ENCODE assay signal across 8 mouse cellular contexts in genomic region chr6:108064918-108065526, GRCm38 (mm10). TPM values are rescaled to one million over a fixed set of nuclear protein-coding genes. Genes with fewer than 3 reads are reported as not detected.
DNase-seq lines count a peak whose midpoint lies in the region; ATAC-seq lines count a peak whose summit lies in the region.

Gene Setmar (plus strand): TSS chr6:108065045.

- H3K4me3 ChIP-seq in intestine, embryonic 14.5 days (ENCODE audit: low read depth, low read length) = peak within 1 kb of the TSS; percentile 62

- H3K27ac ChIP-seq in intestine, embryonic 14.5 days (ENCODE audit: low read depth) = peak within 1 kb of the TSS; percentile 88

- H3K27me3 ChIP-seq in intestine, embryonic 14.5 days (replicated peaks; ENCODE audit: control insufficient read depth, insufficient read depth, low read length) = no peaks in the 10 kb centered on the region

- H3K9ac ChIP-seq in intestine, embryonic 14.5 days (ENCODE audit: low read length) = peak within 1 kb of the TSS; percentile 64

- H3K4me2 ChIP-seq in intestine, embryonic 14.5 days (ENCODE audit: low read length) = peak within 1 kb of the TSS; percentile 59

- no peaks in the 10 kb centered on the region for H3K9me3 ChIP-seq in intestine, embryonic 14.5 days (ENCODE audit: control insufficient read depth, low read length)

- WGBS in intestine, embryonic 14.5 days = 0% methylated on average over 23 of the region's 24 CpGs

- no peaks in the 10 kb centered on the region for H3K36me3 ChIP-seq in intestine, embryonic 14.5 days (ENCODE audit: control insufficient read depth, insufficient read depth, low read length)

- intact Hi-C loops in left cerebral cortex, postnatal 14 days (cut with DNase I) = loop anchor here (5.0 kb wide), 1 partner anchor 342 kb away; no protein-coding TSS in a partner anchor

- H3K4me1 ChIP-seq in intestine, embryonic 14.5 days (replicated peaks; ENCODE audit: control insufficient read depth, insufficient read depth, low read length) = no peaks in the 10 kb centered on the region

- ATAC-seq in intestine, embryonic 14.5 days (replicated peaks; ENCODE audit: low FRiP score, low TSS enrichment, low read depth) = peak; percentile 97

- peak; percentile 98 to 100 for DNase-seq in adrenal gland, adult (ENCODE audit: inconsistent age in 2 of 2, low spot score in 1 of 2)
- peak; percentile 98 for DNase-seq in embryo, embryonic 10.5 days (ENCODE audit: low spot score)
- DNase-seq in gastrocnemius, postnatal 25 days = peak; percentile 95
- peak; percentile 100 for DNase-seq in intestine, embryonic 14.5 days (ENCODE audit: low spot score)
- peak; percentile 95 to 96 for DNase-seq in left cerebral cortex, postnatal 14 days (ENCODE audit: low spot score in 2 of 2)
- peak; percentile 95 for DNase-seq in mesoderm, embryonic 11.5 days (ENCODE audit: low read depth, low spot score)
- DNase-seq in right cerebral cortex, postnatal 36 days (ENCODE audit: low spot score in 2 of 2) = peak; percentile 92 to 94
- DNase-seq in yolk sac, embryonic 10.5 days (ENCODE audit: low spot score) = peak; percentile 98

RNA-seq across cellular contexts. Expression of gene Setmar, which starts in this region (rescaled TPM):
- total RNA-seq in gastrocnemius, postnatal 25 days (2021) = 1 to 10 TPM; 4.0 TPM
- 6.5 and 7.7 TPM in 2 replicates for polyA plus RNA-seq in intestine, embryonic 14.5 days (2014; fragmentation: Nextera tagmentation; extraction: Ambion mirVana)
- total RNA-seq in left cerebral cortex, postnatal 14 days (2021) = 1 to 10 TPM; 7.6 to 8.0 TPM

Comparison
In these comparisons a context has a peak if more than half of its experiments do, and no peak if none do; other contexts are left out.
1. Peak in every context shown above with its lines: DNase-seq, ATAC-seq, H3K4me3 ChIP-seq and H3K27ac ChIP-seq.